9 mouse cellular contexts compared by ENCODE assay signal in genomic region chr7:81862587-81863583, GRCm38 (mm10). TPM values are rescaled to one million over a fixed set of nuclear protein-coding genes. Genes with fewer than 3 reads are reported as not detected.
DNase-seq lines count a peak whose midpoint lies in the region; ATAC-seq lines count a peak whose summit lies in the region.
"Had no signal": no experiment of that assay in that cellular context is flagged by ENCODE, and none has a peak within 500 bp of the region (broad histone marks: within the 10 kb centered on the region; RNA-seq: fewer than 3 reads in every experiment).

No protein-coding gene starts in this region.

- no peak overlapping the region for H3K4me3 ChIP-seq in hindbrain, embryonic 10.5 days
- no peak overlapping the region for H3K4me3 ChIP-seq in hindbrain, embryonic 12.5 days
- H3K4me3 ChIP-seq in embryonic facial prominence, embryonic 10.5 days = no peak overlapping the region
- no peak overlapping the region for H3K4me3 ChIP-seq in intestine, embryonic 15.5 days (replicated peaks)
- no peak overlapping the region for H3K4me3 ChIP-seq in hindbrain, embryonic 14.5 days (replicated peaks; ENCODE audit: low read length)

- no peak overlapping the region for H3K4me2 ChIP-seq in hindbrain, embryonic 12.5 days (replicated peaks)
- no peak overlapping the region for H3K4me2 ChIP-seq in intestine, embryonic 15.5 days (replicated peaks)
- H3K4me2 ChIP-seq in hindbrain, embryonic 14.5 days (replicated peaks) = no peak overlapping the region

- peak overlapping the region; percentile 51 for H3K27ac ChIP-seq in hindbrain, embryonic 10.5 days
- H3K27ac ChIP-seq in hindbrain, embryonic 12.5 days = no peak overlapping the region; the same call in 1 of the 2 replicates
- peak overlapping the region; percentile 57; the same call in 1 of the 2 replicates for H3K27ac ChIP-seq in embryonic facial prominence, embryonic 10.5 days (replicated peaks)
- H3K27ac ChIP-seq in intestine, embryonic 15.5 days = 0 out of 2 replicates have a peak overlapping the region, but pooled peaks have one; percentile 17
- H3K27ac ChIP-seq in hindbrain, embryonic 14.5 days = no peak overlapping the region

- H3K27me3 ChIP-seq in hindbrain, embryonic 10.5 days (ENCODE audit: insufficient read depth, poor library complexity, severe bottlenecking) = peaks cover 39% of the 10 kb centered on the region
- H3K27me3 ChIP-seq in hindbrain, embryonic 12.5 days = peaks cover 33% of the 10 kb centered on the region
- H3K27me3 ChIP-seq in embryonic facial prominence, embryonic 10.5 days (replicated peaks; ENCODE audit: low read depth, poor library complexity, severe bottlenecking) = peaks cover 49% of the 10 kb centered on the region
- H3K27me3 ChIP-seq in intestine, embryonic 15.5 days (replicated peaks) = peaks cover 25% of the 10 kb centered on the region
- H3K27me3 ChIP-seq in hindbrain, embryonic 14.5 days (ENCODE audit: control insufficient read depth, insufficient read depth, low read length) = 0 out of 2 replicates have a peak, but pooled peaks cover 4% of the 10 kb centered on the region

- ATAC-seq in hindbrain, embryonic 12.5 days (ENCODE audit: low FRiP score) = no peak
- no peak for ATAC-seq in intestine, embryonic 15.5 days
- ATAC-seq in hindbrain, embryonic 14.5 days (ENCODE audit: low FRiP score) = no peak

- no peaks in the 10 kb centered on the region for H3K36me3 ChIP-seq in hindbrain, embryonic 10.5 days
- no peaks in the 10 kb centered on the region for H3K36me3 ChIP-seq in hindbrain, embryonic 12.5 days
- H3K36me3 ChIP-seq in embryonic facial prominence, embryonic 10.5 days (replicated peaks) = no peaks in the 10 kb centered on the region; the same call in 1 of the 2 replicates
- H3K36me3 ChIP-seq in intestine, embryonic 15.5 days = no peaks in the 10 kb centered on the region
- H3K36me3 ChIP-seq in hindbrain, embryonic 14.5 days (replicated peaks; ENCODE audit: control insufficient read depth, insufficient read depth) = no peaks in the 10 kb centered on the region

- DNase-seq in hindbrain, embryonic 10.5 days (ENCODE audit: low spot score) = peak; percentile 14
- peak; percentile 15 for DNase-seq in embryonic facial prominence, embryonic 10.5 days (ENCODE audit: low spot score)
- peak; percentile 73 for DNase-seq in lung, postnatal 25 days (ENCODE audit: low spot score)
- peak; percentile 81 to 89 for DNase-seq in thymus, postnatal 36 days
- no peak for DNase-seq in hindbrain, embryonic 14.5 days (ENCODE audit: low spot score)
- no peak for DNase-seq in ovary, postnatal 36 days (ENCODE audit: low spot score)

- 65% methylated on average over 24 of the region's 24 CpGs for WGBS in hindbrain, embryonic 10.5 days
- 70% methylated on average over 24 of the region's 24 CpGs for WGBS in hindbrain, embryonic 12.5 days
- 70% methylated on average over 24 of the region's 24 CpGs for WGBS in embryonic facial prominence, embryonic 10.5 days
- WGBS in intestine, embryonic 15.5 days = 68% methylated on average over 24 of the region's 24 CpGs
- 74% methylated on average over 24 of the region's 24 CpGs for WGBS in hindbrain, embryonic 14.5 days

- no peaks in the 10 kb centered on the region for H3K9me3 ChIP-seq in hindbrain, embryonic 10.5 days
- H3K9me3 ChIP-seq in hindbrain, embryonic 12.5 days (replicated peaks) = no peaks in the 10 kb centered on the region
- no peaks in the 10 kb centered on the region for H3K9me3 ChIP-seq in embryonic facial prominence, embryonic 10.5 days
- no peaks in the 10 kb centered on the region for H3K9me3 ChIP-seq in intestine, embryonic 15.5 days
- H3K9me3 ChIP-seq in hindbrain, embryonic 14.5 days (ENCODE audit: control insufficient read depth, low read length) = no peaks in the 10 kb centered on the region

- H3K9ac ChIP-seq in hindbrain, embryonic 12.5 days = no peak overlapping the region
- H3K9ac ChIP-seq in intestine, embryonic 15.5 days = no peak overlapping the region
- no peak overlapping the region for H3K9ac ChIP-seq in hindbrain, embryonic 14.5 days

- peaks cover 33% of the 10 kb centered on the region for H3K4me1 ChIP-seq in hindbrain, embryonic 10.5 days (replicated peaks)
- H3K4me1 ChIP-seq in hindbrain, embryonic 12.5 days = peaks cover 10% of the 10 kb centered on the region
- H3K4me1 ChIP-seq in embryonic facial prominence, embryonic 10.5 days = peaks cover 46% of the 10 kb centered on the region
- peaks cover 26% of the 10 kb centered on the region for H3K4me1 ChIP-seq in intestine, embryonic 15.5 days (replicated peaks)
- peaks cover 16% of the 10 kb centered on the region; the same call in 1 of the 2 replicates for H3K4me1 ChIP-seq in hindbrain, embryonic 14.5 days (replicated peaks; ENCODE audit: control insufficient read depth, insufficient read depth, low read length)

RNA-seq across cellular contexts. Expression of gene Tm6sf1, which starts 4.1 kb away (rescaled TPM):
- polyA plus RNA-seq in hindbrain, embryonic 10.5 days (2016; fragmentation: Nextera tagmentation; extraction: Ambion mirVana) = 11.3 and 11.9 TPM in 2 replicates
- 13.0 and 13.5 TPM in 2 replicates for polyA plus RNA-seq in hindbrain, embryonic 12.5 days (2016; fragmentation: Nextera tagmentation; extraction: Ambion mirVana)
- 10.7 and 12.2 TPM in 2 replicates for polyA plus RNA-seq in embryonic facial prominence, embryonic 10.5 days (2016; fragmentation: Nextera tagmentation; extraction: Ambion mirVana)
- polyA plus RNA-seq in intestine, embryonic 15.5 days (2015; fragmentation: Nextera tagmentation; extraction: Ambion mirVana) = 16.1 and 17.2 TPM in 2 replicates
- 14.7 and 15.0 TPM in 2 replicates for polyA plus RNA-seq in hindbrain, embryonic 14.5 days (2014; fragmentation: Nextera tagmentation; extraction: Ambion mirVana)

RNA-seq across cellular contexts. Expression of gene Gm10160, which starts 7.3 kb away (rescaled TPM):
- not detected in 2 replicates for polyA plus RNA-seq in hindbrain, embryonic 10.5 days (2016; fragmentation: Nextera tagmentation; extraction: Ambion mirVana)
- not detected in 2 replicates for polyA plus RNA-seq in hindbrain, embryonic 12.5 days (2016; fragmentation: Nextera tagmentation; extraction: Ambion mirVana)
- not detected in 2 replicates for polyA plus RNA-seq in embryonic facial prominence, embryonic 10.5 days (2016; fragmentation: Nextera tagmentation; extraction: Ambion mirVana)
- polyA plus RNA-seq in intestine, embryonic 15.5 days (2015; fragmentation: Nextera tagmentation; extraction: Ambion mirVana) = not detected in 2 replicates
- polyA plus RNA-seq in hindbrain, embryonic 14.5 days (2014; fragmentation: Nextera tagmentation; extraction: Ambion mirVana) = not detected in 2 replicates
- polyA plus RNA-seq: intestine, embryonic 14.5 days had no signal

RNA-seq across cellular contexts. Expression of gene Btbd1, which starts 33.7 kb away (rescaled TPM):
- 58.3 and 63.1 TPM in 2 replicates for polyA plus RNA-seq in hindbrain, embryonic 10.5 days (2016; fragmentation: Nextera tagmentation; extraction: Ambion mirVana)
- polyA plus RNA-seq in hindbrain, embryonic 12.5 days (2016; fragmentation: Nextera tagmentation; extraction: Ambion mirVana) = 110 and 111 TPM in 2 replicates
- polyA plus RNA-seq in embryonic facial prominence, embryonic 10.5 days (2016; fragmentation: Nextera tagmentation; extraction: Ambion mirVana) = 56.2 and 58.9 TPM in 2 replicates
- polyA plus RNA-seq in intestine, embryonic 15.5 days (2015; fragmentation: Nextera tagmentation; extraction: Ambion mirVana) = 57.4 and 60.0 TPM in 2 replicates
- polyA plus RNA-seq in hindbrain, embryonic 14.5 days (2014; fragmentation: Nextera tagmentation; extraction: Ambion mirVana) = 132 and 145 TPM in 2 replicates

Comparison
In these comparisons a context has a peak if more than half of its experiments do, and no peak if none do; other contexts are left out.
1. DNase-seq: peak in hindbrain, embryonic 10.5 days (single experiment), embryonic facial prominence, embryonic 10.5 days (single experiment), lung, postnatal 25 days (single experiment) and thymus, postnatal 36 days (2 of 2); none in hindbrain, embryonic 14.5 days (single experiment) and ovary, postnatal 36 days (single experiment).
2. H3K27ac ChIP-seq: peak in hindbrain, embryonic 10.5 days (single experiment), embryonic facial prominence, embryonic 10.5 days (single experiment) and intestine, embryonic 15.5 days (single experiment); none in hindbrain, embryonic 12.5 days (single experiment) and hindbrain, embryonic 14.5 days (single experiment).